Mouse (Mus musculus) brain, embryonic 14.5 days (tissue): Measurements from ENCODE around the gene Ctnnbip1. TPM values are rescaled to one million over a fixed set of nuclear protein-coding genes. Genes with fewer than 3 reads are reported as not detected.

Experiments
- DNase-seq: peaks from one replicate; pipeline ENCODE4 v3.0.0-alpha.2; 2011; ENCODE audit warnings: low read depth
- CTCF ChIP-seq: fragments of 200-500 bp; IDR thresholded peaks from 2 replicates; pipeline ENCODE4 v1.5.1; 2012; ENCODE audit warnings: inconsistent platforms, mild to moderate bottlenecking, moderate library complexity, borderline replicate concordance; ENCODE audit not compliant: insufficient read depth, insufficient read length; ENCODE audit errors: extremely low read depth
- POLR2A ChIP-seq: fragments of 200-500 bp; IDR thresholded peaks from 2 replicates; pipeline ENCODE4 v1.6.1; 2012; ENCODE audit warnings: mild to moderate bottlenecking, inconsistent platforms, borderline replicate concordance; ENCODE audit not compliant: poor library complexity, insufficient read depth, insufficient read length, severe bottlenecking; ENCODE audit errors: extremely low read depth
- polyA plus RNA-seq: library from polyadenylated mRNA; depleted of rRNA; stranded (reverse); fragments of >200 nt; gene quantifications from 2 replicates; pipeline ENCODE4 v1.2.3, GENCODE M21; 2012

Ctnnbip1 gene
- polyA plus RNA-seq, 1 experiment, result 62.8 TPM

DNA sequence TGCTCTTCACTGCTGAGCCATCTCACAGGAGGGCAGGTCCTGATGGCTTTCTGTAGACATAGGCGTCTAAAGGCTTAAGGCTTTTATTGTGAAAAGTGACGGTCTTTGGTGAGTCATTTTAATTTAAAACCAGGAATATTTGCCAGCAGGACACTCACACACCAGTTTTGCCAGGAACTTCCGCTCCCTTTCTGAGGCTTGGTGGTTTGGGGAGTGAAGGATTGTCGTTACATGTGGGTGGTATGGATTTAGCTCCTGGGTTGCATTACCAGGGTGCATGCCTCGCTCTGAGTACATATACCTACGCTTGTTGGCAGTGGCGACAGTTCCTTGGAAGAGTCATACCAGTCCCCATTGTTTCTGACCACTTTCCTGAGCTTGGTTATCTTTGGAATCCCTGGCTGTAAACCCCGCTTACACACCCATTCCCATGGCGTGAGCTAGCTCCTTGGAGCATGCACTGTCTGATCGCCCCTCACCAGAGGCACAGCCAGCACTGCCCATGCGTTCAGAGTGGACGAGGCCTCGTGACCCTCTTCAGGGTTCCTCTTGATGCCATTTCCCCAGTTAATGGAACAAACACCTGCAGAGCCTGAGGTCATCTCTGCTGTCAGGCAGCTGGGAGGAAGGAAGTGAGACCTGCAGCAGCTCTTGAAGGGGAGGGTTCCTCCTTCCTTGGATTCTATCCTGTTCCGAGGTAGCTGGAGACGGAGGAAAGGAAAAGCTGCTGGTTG lies 9.8 kb downstream of the Ctnnbip1 start:
- no peak for TF ChIP-seq CTCF
- TF ChIP-seq POLR2A, result no peak
- DNase-seq, result no peak

DNA sequence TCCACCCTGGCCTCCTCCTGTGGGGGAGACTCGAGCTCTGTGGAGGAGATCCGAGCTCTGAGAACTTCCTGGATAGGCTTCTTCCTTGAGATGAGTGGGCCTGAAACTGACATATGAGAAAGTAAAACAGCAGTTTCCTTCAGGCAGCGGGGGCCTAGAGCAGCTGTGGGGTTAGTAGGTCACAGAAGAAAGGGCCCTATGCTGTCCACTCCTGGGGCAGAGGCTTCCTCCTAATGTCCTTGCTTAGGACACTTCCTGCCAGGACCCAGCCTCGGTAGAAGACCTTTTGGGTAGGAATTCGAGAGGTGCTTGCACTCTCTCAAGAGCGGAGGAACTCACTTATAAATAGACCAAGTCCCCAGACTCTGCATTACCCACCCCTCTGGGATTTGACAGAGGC lies 11.7 kb downstream of the Ctnnbip1 start:
- TF ChIP-seq CTCF (no peak), POLR2A (no peak)

DNA sequence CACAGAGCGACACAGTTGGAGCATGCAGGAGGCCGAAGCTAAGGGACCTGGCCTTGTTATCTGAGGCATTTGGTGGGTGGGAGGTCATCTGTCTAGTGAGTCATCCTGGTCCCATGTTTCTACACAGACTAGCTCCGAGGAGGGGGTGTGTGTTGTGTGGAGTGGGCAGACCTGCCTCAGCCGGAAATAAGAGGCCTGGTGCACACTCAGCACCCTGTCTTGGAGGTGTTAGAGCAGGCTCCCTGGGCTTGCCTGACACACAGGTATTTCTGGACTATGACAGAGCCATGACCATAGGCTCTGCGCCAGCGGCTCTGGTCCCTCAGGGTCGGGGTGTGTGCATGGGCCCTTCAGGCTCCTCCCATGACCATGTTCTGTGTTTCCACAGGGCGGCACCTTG lies 21.4 kb downstream of the Ctnnbip1 start:
- no peak for DNase-seq
- TF ChIP-seq POLR2A, result no peak
- TF ChIP-seq CTCF, result no peak

More for the DNA sequence above, 11.7 kb downstream of the Ctnnbip1 start:
- DNase-seq, result no peak

DNA sequence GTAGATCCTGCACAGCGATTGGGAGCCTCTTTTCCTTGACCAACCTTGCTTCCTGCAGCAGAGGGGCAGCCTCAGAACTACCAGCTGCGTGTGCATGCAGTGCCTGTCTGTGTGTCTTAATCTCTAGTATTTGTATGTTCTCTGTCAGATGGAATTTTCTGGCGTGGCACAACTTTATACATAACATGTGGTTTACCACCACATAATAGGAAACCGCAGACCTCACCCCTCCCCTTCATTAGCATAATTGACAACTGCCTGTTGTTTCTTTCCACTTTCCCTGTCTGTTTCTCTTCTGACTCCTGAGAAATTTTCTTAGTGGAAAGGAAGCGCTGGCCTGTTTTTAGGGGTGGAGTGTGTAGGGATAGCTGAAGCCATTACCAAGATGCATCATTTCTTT lies 23.9 kb downstream of the Ctnnbip1 start:
- DNase-seq, result no peak
- TF ChIP-seq POLR2A (no peak), CTCF (no peak)

DNA sequence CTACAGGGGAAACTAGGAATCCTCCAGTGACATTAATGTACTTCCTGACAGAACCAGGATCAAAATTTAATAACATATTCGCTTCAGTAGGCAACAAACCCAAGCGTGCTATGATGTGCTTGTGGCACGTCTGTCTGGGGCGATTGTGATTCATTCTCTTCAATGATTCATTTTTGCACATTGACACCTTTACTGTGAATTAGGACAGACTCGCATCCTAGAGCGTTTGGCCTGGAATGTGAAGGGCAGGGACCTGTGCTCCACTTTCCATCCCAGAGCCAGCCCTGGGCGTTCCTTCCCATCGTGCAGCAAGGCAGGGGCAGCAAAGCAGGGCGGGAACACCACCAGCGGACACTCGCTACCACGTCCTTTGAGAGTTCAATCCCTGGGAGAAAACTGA lies 24.4 kb downstream of the Ctnnbip1 start:
- no peak for DNase-seq

DNA sequence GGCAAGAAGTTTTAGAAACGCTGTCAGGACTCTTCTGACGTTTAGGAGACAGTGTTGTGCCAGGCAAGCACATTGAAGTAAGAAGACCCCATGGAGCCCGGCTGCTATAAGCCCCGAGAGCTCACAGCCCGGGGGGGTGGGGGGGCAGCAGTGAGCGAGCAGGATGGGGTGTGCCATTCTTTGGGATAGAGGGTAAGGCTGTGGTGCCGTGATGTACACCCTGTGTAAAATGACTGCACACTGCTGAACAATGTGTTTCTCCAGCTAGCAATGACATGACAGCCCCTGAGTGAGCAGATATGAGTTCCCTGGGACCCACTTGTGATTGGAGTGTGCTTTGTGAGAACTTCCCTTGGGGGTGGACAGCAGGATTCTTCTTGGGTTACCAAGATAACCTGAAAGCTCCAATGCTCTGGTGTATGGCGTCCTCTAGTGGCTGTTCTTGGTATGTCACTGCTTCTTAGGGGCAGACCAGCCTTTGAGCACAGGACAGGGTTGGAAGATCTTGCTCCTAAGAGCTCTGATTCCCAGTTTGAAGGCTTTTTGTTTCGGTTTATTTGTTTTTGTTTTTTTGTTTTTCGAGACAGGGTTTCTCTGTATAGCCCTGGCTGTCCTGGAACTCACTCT lies 25.0 kb downstream of the Ctnnbip1 start:
- peak; percentile 89 for DNase-seq

More for the DNA sequence above, 24.4 kb downstream of the Ctnnbip1 start:
- no peak for TF ChIP-seq POLR2A
- TF ChIP-seq CTCF, result no peak

DNA sequence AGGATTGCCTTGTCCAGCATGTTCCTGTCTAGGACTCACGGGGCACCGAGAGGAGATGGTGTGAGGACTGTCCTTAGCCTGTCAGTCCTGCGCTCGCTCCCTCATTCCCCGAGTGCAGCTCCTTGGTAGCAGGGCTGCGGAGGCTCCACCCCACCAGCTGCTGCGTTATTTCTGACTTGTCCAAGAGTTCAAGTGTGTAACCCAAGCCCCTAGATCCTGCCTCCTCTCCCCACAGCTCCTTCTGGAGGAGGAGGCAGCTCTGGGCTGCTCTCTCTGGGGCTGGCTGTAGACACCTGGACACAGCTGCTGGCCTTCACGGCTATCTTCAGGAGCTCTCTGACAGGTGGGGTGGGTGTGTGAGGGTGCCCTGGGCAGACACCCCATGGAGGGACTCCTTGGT lies 26.9 kb downstream of the Ctnnbip1 start:
- no peak for DNase-seq

More for the DNA sequence above, 25.0 kb downstream of the Ctnnbip1 start:
- no peak for TF ChIP-seq POLR2A
- peak; percentile 94 for TF ChIP-seq CTCF

DNA sequence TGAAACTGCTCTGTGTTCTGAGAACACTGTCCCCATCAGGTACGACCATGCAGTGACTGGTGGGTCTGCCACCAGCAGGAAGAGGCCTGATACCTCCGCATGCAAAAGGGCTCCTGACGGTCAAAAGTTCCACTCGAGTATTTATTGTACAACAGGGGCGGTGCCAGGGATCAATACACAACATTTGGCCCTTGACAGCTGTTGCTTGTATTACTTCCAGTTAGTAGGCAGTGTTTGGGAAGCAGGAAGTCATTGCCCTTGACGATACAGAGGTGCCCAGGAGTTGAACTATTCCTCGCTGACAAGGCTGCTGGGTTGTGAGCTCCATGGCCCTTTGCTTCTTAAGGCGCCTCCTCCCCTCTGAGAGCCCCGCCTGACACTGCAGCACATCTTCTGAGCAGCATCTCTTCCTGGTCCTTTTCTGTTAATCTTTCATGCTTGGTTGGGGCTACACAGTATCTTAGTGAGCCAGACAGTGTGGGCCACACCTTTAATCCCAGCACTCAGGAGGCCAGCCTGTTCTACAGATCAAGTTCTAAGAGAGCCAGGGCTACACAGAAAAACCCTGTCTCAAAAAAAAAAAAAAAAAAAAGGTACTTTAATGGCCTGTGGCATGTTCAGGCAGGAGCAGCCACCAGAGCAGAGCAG lies 28.9 kb downstream of the Ctnnbip1 start:
- TF ChIP-seq POLR2A (no peak), CTCF (no peak)
- no peak for DNase-seq

More for the DNA sequence above, 26.9 kb downstream of the Ctnnbip1 start:
- TF ChIP-seq POLR2A, result no peak
- TF ChIP-seq CTCF, result no peak

DNA sequence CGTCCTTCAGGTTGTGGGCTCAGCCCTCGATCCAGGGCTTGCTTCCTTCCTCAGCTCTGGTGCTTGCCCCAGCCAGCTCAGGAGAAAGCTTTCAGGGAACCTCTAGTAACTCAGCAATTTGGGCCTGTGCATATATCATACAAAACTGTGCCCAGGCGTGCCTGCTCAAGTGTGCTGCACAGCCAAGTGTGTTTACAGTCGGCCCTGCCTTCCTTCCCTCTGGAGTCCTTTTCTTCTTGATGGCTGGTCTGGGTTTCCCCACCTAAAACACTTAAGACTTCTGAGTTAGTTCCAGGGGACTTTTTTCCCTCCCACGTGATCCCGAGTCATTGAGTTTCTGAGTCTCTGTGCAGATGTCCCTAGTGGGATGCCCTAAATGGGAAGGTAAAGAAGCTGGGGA lies 29.5 kb downstream of the Ctnnbip1 start:
- TF ChIP-seq POLR2A (no peak), CTCF (no peak)

DNA sequence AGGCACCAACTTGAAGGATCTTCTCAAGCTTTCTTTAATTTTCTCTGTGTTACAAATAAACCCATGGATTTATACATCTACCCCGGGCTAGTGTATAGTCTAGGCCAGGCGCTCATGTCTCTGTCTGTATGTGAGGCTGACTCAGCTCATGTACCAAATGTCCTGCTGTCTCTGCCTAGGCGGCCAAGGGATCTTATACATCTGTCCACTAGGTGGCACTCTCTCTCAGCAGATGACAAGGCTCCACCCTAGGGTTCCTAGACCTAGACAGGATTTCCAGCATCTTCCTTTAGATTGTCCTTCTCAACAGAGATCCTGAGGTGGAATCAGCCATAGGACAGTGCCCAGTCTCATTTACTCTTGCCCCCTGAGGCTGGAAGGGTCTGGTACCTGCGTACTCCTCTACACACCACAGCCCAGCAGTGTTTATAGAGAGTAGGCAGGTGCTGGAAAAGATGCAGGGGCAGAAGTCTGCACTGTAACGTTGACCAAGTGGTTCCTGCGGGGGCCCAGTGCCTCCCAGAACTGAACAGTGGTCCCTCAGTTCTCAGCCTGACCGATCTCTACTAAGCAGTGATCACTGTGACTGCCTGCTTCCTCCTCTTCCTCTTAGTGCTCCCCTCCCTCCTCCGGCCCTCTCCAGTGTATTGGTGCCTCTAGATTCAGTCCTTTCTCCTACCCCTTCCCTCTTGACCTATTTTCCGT lies 31.3 kb downstream of the Ctnnbip1 start:
- DNase-seq, result peak; percentile 93
- TF ChIP-seq POLR2A (no peak), CTCF (peak; percentile 87)

More for the DNA sequence above, 29.5 kb downstream of the Ctnnbip1 start:
- DNase-seq, result no peak

DNA sequence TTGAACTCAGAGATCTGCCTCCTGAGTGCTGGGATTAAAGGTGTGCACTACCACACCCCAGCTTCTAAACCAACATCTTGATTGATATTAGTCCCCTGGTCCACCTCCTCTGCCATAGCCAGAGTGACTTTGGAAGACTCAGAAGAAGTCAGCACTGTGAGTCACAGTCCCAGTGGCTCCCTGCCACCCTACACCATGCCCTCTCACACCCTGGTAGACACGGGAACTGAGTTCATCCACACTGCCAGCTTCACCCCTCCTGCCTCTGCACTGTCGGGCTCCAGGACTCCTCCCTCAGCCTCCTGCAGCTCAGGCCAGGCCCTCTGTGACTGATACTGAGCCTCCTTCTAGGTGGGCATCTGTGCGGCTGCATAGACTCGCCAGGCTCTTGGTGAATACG lies 32.8 kb downstream of the Ctnnbip1 start:
- TF ChIP-seq POLR2A, result no peak
- no peak for TF ChIP-seq CTCF
- no peak for DNase-seq
